Mouse (Mus musculus) hindbrain, embryonic 13.5 days (tissue): ENCODE results near the gene Rasgef1a. TPM values are rescaled to one million over a fixed set of nuclear protein-coding genes. Genes with fewer than 3 reads are reported as not detected.

Experiments
- ATAC-seq: fragments of 200-750 bp; cut with Nextera tagmentation; 2 replicates; pipeline ENCODE4 v1.8.0; 2017; ENCODE audit warnings: moderate TSS enrichment; ENCODE audit not compliant: low FRiP score
- H3K27ac ChIP-seq: fragments of 300-500 bp; sonication (generic); 2 replicates; pipeline ENCODE4 v1.5.1; 2015; ENCODE audit warnings: inconsistent platforms, mild to moderate bottlenecking, moderate library complexity
- H3K27me3 ChIP-seq: fragments of 300-500 bp; sonication (generic); 2 replicates; pipeline ENCODE4 v1.6.1; 2015; ENCODE audit warnings: mild to moderate bottlenecking, inconsistent platforms
- H3K36me3 ChIP-seq: fragments of 300-500 bp; sonication (generic); 2 replicates; pipeline ENCODE4 v1.6.1; 2015; ENCODE audit warnings: mild to moderate bottlenecking, inconsistent platforms
- H3K4me1 ChIP-seq: fragments of 300-500 bp; sonication (generic); replicated peaks from 2 replicates; pipeline ENCODE4 v1.6.1; 2015; ENCODE audit warnings: inconsistent platforms
- H3K4me2 ChIP-seq: fragments of 300-500 bp; sonication (generic); 2 replicates; pipeline ENCODE4 v1.6.1; 2015; ENCODE audit warnings: inconsistent platforms, mild to moderate bottlenecking, moderate library complexity
- H3K4me3 ChIP-seq: fragments of 300-500 bp; sonication (generic); 2 replicates; pipeline ENCODE4 v1.5.1; 2015; ENCODE audit warnings: mild to moderate bottlenecking, inconsistent platforms
- H3K9ac ChIP-seq: fragments of 300-500 bp; sonication (generic); 2 replicates; pipeline ENCODE4 v1.6.1; 2015; ENCODE audit warnings: mild to moderate bottlenecking, inconsistent platforms
- H3K9me3 ChIP-seq: fragments of 300-500 bp; sonication (generic); 2 replicates; pipeline ENCODE4 v1.6.1; 2016; ENCODE audit warnings: inconsistent platforms
- WGBS: fragments of 180-500 bp; shearing (Covaris S2); methylation state at CpG from one replicate; pipeline ENCODE4 v1.1.7; 2015; 5-methylcytosine and 5-hydroxymethylcytosine counted together
- polyA plus RNA-seq: library from polyadenylated mRNA; unstranded; fragments of >200 nt; fragmentation: Nextera tagmentation; extraction: Ambion mirVana; gene quantifications from 2 replicates; pipeline ENCODE4 v1.2.1, GENCODE M21; 2015

Rasgef1a gene
- 0.90 and 1.1 TPM in 2 replicates for polyA plus RNA-seq

- H3K4me2 ChIP-seq = peak within 1 kb of the TSS; percentile 79
- ATAC-seq = peak; percentile 25
- no peaks in the 10 kb centered on the region for H3K9me3 ChIP-seq
- peaks cover 17% of the 10 kb centered on the region for H3K4me1 ChIP-seq
- H3K27ac ChIP-seq = no peak within 1 kb of the TSS
- peak within 1 kb of the TSS; percentile 74 for H3K9ac ChIP-seq
- H3K4me3 ChIP-seq = peak within 1 kb of the TSS; percentile 59
- 12% methylated on average over 54 of the region's 70 CpGs for WGBS
- no peaks in the 10 kb centered on the region for H3K36me3 ChIP-seq
- H3K27me3 ChIP-seq = peaks cover 56% of the 10 kb centered on the region
Measured at GRCm38 (mm10) chr6:118010756-118011615, at the start of gene Rasgef1a. Gene Rasgef1a (plus strand): TSS chr6:118011438.

GRCm38 (mm10) chr6:117963201-117963600, 48.0 kb upstream of the Rasgef1a start:
- Histone ChIP-seq H3K27ac (no peak overlapping the region), H3K4me2 (no peak overlapping the region), H3K4me1 (no peaks in the 10 kb centered on the region), H3K36me3 (no peaks in the 10 kb centered on the region), H3K4me3 (no peak overlapping the region), H3K27me3 (no peaks in the 10 kb centered on the region), H3K9ac (no peak overlapping the region), H3K9me3 (no peaks in the 10 kb centered on the region)
- ATAC-seq = no peak
- WGBS = 82% methylated on average over 3 of the region's 3 CpGs

GRCm38 (mm10) chr6:117966729-117967128, 44.5 kb upstream of the Rasgef1a start:
- Histone ChIP-seq H3K4me3 (no peak overlapping the region), H3K36me3 (no peaks in the 10 kb centered on the region), H3K9me3 (no peaks in the 10 kb centered on the region), H3K27ac (no peak overlapping the region), H3K27me3 (no peaks in the 10 kb centered on the region), H3K9ac (no peak overlapping the region), H3K4me1 (no peaks in the 10 kb centered on the region), H3K4me2 (no peak overlapping the region)
- 63% methylated on average over 9 of the region's 9 CpGs for WGBS
- no peak for ATAC-seq

GRCm38 (mm10) chr6:117987173-117987572, 24.1 kb upstream of the Rasgef1a start:
- H3K27ac ChIP-seq = no peak overlapping the region
- no peaks in the 10 kb centered on the region for H3K27me3 ChIP-seq
- H3K4me3 ChIP-seq = no peak overlapping the region
- no peak overlapping the region for H3K4me2 ChIP-seq
- H3K36me3 ChIP-seq = no peaks in the 10 kb centered on the region
- 63% methylated on average over 5 of the region's 5 CpGs for WGBS
- no peaks in the 10 kb centered on the region for H3K4me1 ChIP-seq
- H3K9ac ChIP-seq = no peak overlapping the region
- ATAC-seq = no peak
- no peaks in the 10 kb centered on the region for H3K9me3 ChIP-seq

- Histone ChIP-seq H3K9ac (no peak overlapping the region), H3K36me3 (no peaks in the 10 kb centered on the region), H3K4me3 (no peak overlapping the region), H3K4me2 (no peak overlapping the region), H3K4me1 (no peaks in the 10 kb centered on the region), H3K27ac (no peak overlapping the region), H3K27me3 (no peaks in the 10 kb centered on the region), H3K9me3 (no peaks in the 10 kb centered on the region)
- whole genome bisulfite sequencing = 87% methylated on average over 7 of the region's 7 CpGs
- ATAC-seq = no peak
Measured at GRCm38 (mm10) chr6:117989209-117989608, 22.0 kb upstream of the Rasgef1a start.

- H3K27ac ChIP-seq = no peak overlapping the region
- no peak overlapping the region for H3K4me3 ChIP-seq
- peaks cover 4% of the 10 kb centered on the region; the same call in 1 of the 2 replicates for H3K4me1 ChIP-seq
- H3K4me2 ChIP-seq = no peak overlapping the region
- no peaks in the 10 kb centered on the region for H3K9me3 ChIP-seq
- H3K27me3 ChIP-seq = 0 out of 2 replicates have a peak, but pooled peaks cover 2% of the 10 kb centered on the region
- H3K36me3 ChIP-seq = no peaks in the 10 kb centered on the region
- H3K9ac ChIP-seq = no peak overlapping the region
- ATAC-seq = no peak
- WGBS = 78% methylated on average over 8 of the region's 8 CpGs
Measured at GRCm38 (mm10) chr6:117990649-117991048, 20.6 kb upstream of the Rasgef1a start.

- Histone ChIP-seq H3K9me3 (no peaks in the 10 kb centered on the region), H3K27me3 (peaks cover 6% of the 10 kb centered on the region; the same call in 1 of the 2 replicates), H3K27ac (no peak overlapping the region), H3K4me1 (peaks cover 4% of the 10 kb centered on the region; the same call in 1 of the 2 replicates), H3K9ac (no peak overlapping the region), H3K36me3 (no peaks in the 10 kb centered on the region), H3K4me2 (no peak overlapping the region), H3K4me3 (no peak overlapping the region)
- WGBS = 82% methylated on average over 7 of the region's 7 CpGs
- no peak for ATAC-seq
Measured at GRCm38 (mm10) chr6:117991297-117991696, 19.9 kb upstream of the Rasgef1a start.

- 74% methylated on average over 8 of the region's 8 CpGs for WGBS
- Histone ChIP-seq H3K4me3 (no peak overlapping the region), H3K4me1 (peaks cover 4% of the 10 kb centered on the region; the same call in 1 of the 2 replicates), H3K9ac (no peak overlapping the region), H3K4me2 (no peak overlapping the region), H3K27me3 (peaks cover 6% of the 10 kb centered on the region; the same call in 1 of the 2 replicates), H3K9me3 (no peaks in the 10 kb centered on the region), H3K36me3 (no peaks in the 10 kb centered on the region), H3K27ac (no peak overlapping the region)
- no peak for ATAC-seq
Measured at GRCm38 (mm10) chr6:117991928-117992327, 19.3 kb upstream of the Rasgef1a start.

- H3K4me1 ChIP-seq = peaks cover 4% of the 10 kb centered on the region; the same call in 1 of the 2 replicates
- H3K4me3 ChIP-seq = no peak overlapping the region
- no peak overlapping the region for H3K27ac ChIP-seq
- no peak overlapping the region for H3K4me2 ChIP-seq
- ATAC-seq = no peak
- H3K9ac ChIP-seq = no peak overlapping the region
- 52% methylated on average over 9 of the region's 9 CpGs for WGBS
- H3K27me3 ChIP-seq = peaks cover 6% of the 10 kb centered on the region; the same call in 1 of the 2 replicates
- H3K36me3 ChIP-seq = no peaks in the 10 kb centered on the region
- H3K9me3 ChIP-seq = no peaks in the 10 kb centered on the region
Measured at GRCm38 (mm10) chr6:117995168-117995567, 16.1 kb upstream of the Rasgef1a start.

GRCm38 (mm10) chr6:118001272-118001671, 10.0 kb upstream of the Rasgef1a start:
- 24% methylated on average over 3 of the region's 3 CpGs for WGBS
- Histone ChIP-seq H3K9ac (no peak overlapping the region), H3K4me3 (no peak overlapping the region), H3K36me3 (no peaks in the 10 kb centered on the region), H3K4me1 (no peaks in the 10 kb centered on the region), H3K27me3 (no peaks in the 10 kb centered on the region), H3K9me3 (no peaks in the 10 kb centered on the region), H3K27ac (no peak overlapping the region), H3K4me2 (no peak overlapping the region)
- ATAC-seq = no peak

GRCm38 (mm10) chr6:118007302-118007701, 3.9 kb upstream of the Rasgef1a start:
- WGBS = 51% methylated on average over 5 of the region's 5 CpGs

GRCm38 (mm10) chr6:118007843-118008539, 3.2 kb upstream of the Rasgef1a start:
- Histone ChIP-seq H3K4me3 (no peak overlapping the region), H3K4me1 (peaks cover 9% of the 10 kb centered on the region), H3K36me3 (no peaks in the 10 kb centered on the region), H3K27ac (no peak overlapping the region), H3K4me2 (no peak overlapping the region), H3K27me3 (peaks cover 37% of the 10 kb centered on the region), H3K9me3 (no peaks in the 10 kb centered on the region), H3K9ac (no peak overlapping the region)
- WGBS = 81% methylated on average over 4 of the region's 4 CpGs
- ATAC-seq = no peak

More at GRCm38 (mm10) chr6:118007302-118007701, 3.9 kb upstream of the Rasgef1a start:
- H3K4me2 ChIP-seq = no peak overlapping the region
- peaks cover 31% of the 10 kb centered on the region for H3K27me3 ChIP-seq
- H3K9ac ChIP-seq = no peak overlapping the region
- no peaks in the 10 kb centered on the region for H3K36me3 ChIP-seq
- H3K4me1 ChIP-seq = peaks cover 9% of the 10 kb centered on the region
- no peak overlapping the region for H3K27ac ChIP-seq
- H3K9me3 ChIP-seq = no peaks in the 10 kb centered on the region
- ATAC-seq = no peak
- no peak overlapping the region for H3K4me3 ChIP-seq
